Comparison of ENCODE assay signal across 12 mouse cellular contexts in genomic region chr7:55728903-55729302, GRCm38 (mm10).
"Had no signal": no experiment of that assay in that cellular context is flagged by ENCODE, and none has a peak within 500 bp of the region (broad histone marks: within the 10 kb centered on the region; RNA-seq: fewer than 3 reads in every experiment).

No protein-coding gene starts in this region.

- H3K27me3 ChIP-seq: liver, embryonic 13.5 days had no signal

- H3K9ac ChIP-seq: liver, embryonic 13.5 days had no signal

- H3K9me3 ChIP-seq: liver, embryonic 13.5 days had no signal

- H3K36me3 ChIP-seq: liver, embryonic 13.5 days had no signal

- H3K4me1 ChIP-seq: liver, embryonic 13.5 days had no signal

- H3K27ac ChIP-seq: left cerebral cortex, adult 2 months; liver, embryonic 13.5 days; stomach, postnatal 0 days had no signal

- H3K4me3 ChIP-seq: left cerebral cortex, adult 2 months; liver, embryonic 13.5 days had no signal

- DNase-seq: kidney, postnatal 10 days; kidney, postnatal 36 days; layer of hippocampus, postnatal 36 days; liver, embryonic 13.5 days; lung, adult 2 months; lung, postnatal 14 days; lung, postnatal 4 days; midbrain, embryonic 14.5 days; thymus, postnatal 25 days had no signal

- H3K4me2 ChIP-seq: liver, embryonic 13.5 days; midbrain, embryonic 11.5 days had no signal
